Mouse (Mus musculus) testis, adult 2 months (tissue): ENCODE measurements around the gene H2-Oa.

ENCODE experiments used
- CTCF ChIP-seq: fragments of 200-500 bp; IDR thresholded peaks from 2 replicates; pipeline ENCODE4 v1.5.1; 2012; ENCODE audit warnings: low read depth, mild to moderate bottlenecking, inconsistent platforms, low read length, moderate library complexity; ENCODE audit not compliant: control insufficient read depth, insufficient read depth, insufficient replicate concordance
- POLR2A ChIP-seq: fragments of 200-500 bp; IDR thresholded peaks from 2 replicates; pipeline ENCODE4 v1.6.1; 2012; ENCODE audit warnings: low read depth, mild to moderate bottlenecking, inconsistent platforms, low read length, moderate library complexity; ENCODE audit not compliant: control insufficient read depth

GRCm38 (mm10) chr17:34139416-34139815, 47.3 kb downstream of the H2-Oa start:
- TF ChIP-seq CTCF, result no peak
- no peak for TF ChIP-seq POLR2A
